Mouse (Mus musculus) erythroblast, embryonic 14.5 days (primary cell): Measurements from ENCODE around the gene Gm9945.

Experiments used
- GATA1 ChIP-seq: IDR thresholded peaks from 2 replicates; pipeline ENCODE4 v1.6.1; 2012; ENCODE audit warnings: low read length, inconsistent platforms, mixed read lengths
- TAL1 ChIP-seq: IDR thresholded peaks from 3 replicates; pipeline ENCODE4 v1.6.1; 2012; ENCODE audit warnings: low read length, inconsistent platforms, mixed read lengths

- TF ChIP-seq GATA1, result no peak
- TF ChIP-seq TAL1, result no peak
These were observed 32.0 kb upstream of the Gm9945 start for GRCm38 (mm10) chr11:53447996-53448395.
